Mouse (Mus musculus): ENCODE data around the gene Abcc6. TPM values are rescaled to one million over a fixed set of nuclear protein-coding genes. Genes with fewer than 3 reads are reported as not detected.
"Not testable (repeated sequence)": the region's sequence is repeated elsewhere in the genome, so short reads cannot be mapped to it uniquely, and the experiment has no call there.

Gene Abcc6
- polyA plus RNA-seq, 1 experiment, result 2.8 TPM

GRCm38 (mm10) chr7:45956611-45957010 lies 73.5 kb downstream of the Abcc6 start:
- 66% methylated on average over 4 of the region's 4 CpGs for WGBS
- DNase-seq, result no peak
- H3K4me1 ChIP-seq (ENCODE audit: control insufficient read depth, insufficient read depth, low read length), result no peaks in the 10 kb centered on the region
- no peak overlapping the region for H3K27ac ChIP-seq (ENCODE audit: insufficient read depth, low read length)
- no peak overlapping the region for H3K4me3 ChIP-seq (replicated peaks; ENCODE audit: insufficient read depth, low read depth, low read length)
- TF ChIP-seq POLR2A (IDR thresholded peaks at IDR 0.05; ENCODE audit: borderline replicate concordance, insufficient read depth, low read length), result no peak
- TF ChIP-seq CTCF (IDR thresholded peaks at IDR 0.05; ENCODE audit: borderline replicate concordance, insufficient read depth, low read depth, low read length), result no peak
- H3K27me3 ChIP-seq (ENCODE audit: control insufficient read depth, insufficient read depth, low read length), result no peaks in the 10 kb centered on the region

GRCm38 (mm10) chr7:45949061-45949460 lies 81.0 kb downstream of the Abcc6 start:
- TF ChIP-seq POLR2A (IDR thresholded peaks at IDR 0.05; ENCODE audit: borderline replicate concordance, insufficient read depth, low read length) (no peak), CTCF (IDR thresholded peaks at IDR 0.05; ENCODE audit: borderline replicate concordance, insufficient read depth, low read depth, low read length) (no peak)
- DNase-seq, result no peak
- Histone ChIP-seq H3K4me1 (ENCODE audit: control insufficient read depth, insufficient read depth, low read length) (no peaks in the 10 kb centered on the region), H3K4me3 (replicated peaks; ENCODE audit: insufficient read depth, low read depth, low read length) (no peak overlapping the region), H3K27me3 (ENCODE audit: control insufficient read depth, insufficient read depth, low read length) (no peaks in the 10 kb centered on the region), H3K27ac (ENCODE audit: insufficient read depth, low read length) (no peak overlapping the region)
- 40% methylated on average over 4 of the region's 4 CpGs for WGBS

GRCm38 (mm10) chr7:45943280-45943679 lies 86.8 kb downstream of the Abcc6 start:
- H3K27ac ChIP-seq (ENCODE audit: insufficient read depth, low read length); DNase-seq; H3K4me1 ChIP-seq (ENCODE audit: control insufficient read depth, insufficient read depth, low read length); H3K27me3 ChIP-seq (ENCODE audit: control insufficient read depth, insufficient read depth, low read length); H3K4me3 ChIP-seq (replicated peaks; ENCODE audit: insufficient read depth, low read depth, low read length): not testable (repeated sequence)
- WGBS, result 33% methylated on average over 1 of the region's 1 CpGs

GRCm38 (mm10) chr7:45941986-45942385 lies 88.1 kb downstream of the Abcc6 start:
- no peak for TF ChIP-seq POLR2A (IDR thresholded peaks at IDR 0.05; ENCODE audit: borderline replicate concordance, insufficient read depth, low read length)
- TF ChIP-seq CTCF (IDR thresholded peaks at IDR 0.05; ENCODE audit: borderline replicate concordance, insufficient read depth, low read depth, low read length), result no peak
- no peaks in the 10 kb centered on the region for H3K4me1 ChIP-seq (ENCODE audit: control insufficient read depth, insufficient read depth, low read length)
- WGBS, result 89% methylated on average over 9 of the region's 9 CpGs
- H3K4me3 ChIP-seq (replicated peaks; ENCODE audit: insufficient read depth, low read depth, low read length), result no peak overlapping the region
- H3K27ac ChIP-seq (ENCODE audit: insufficient read depth, low read length), result no peak overlapping the region
- no peaks in the 10 kb centered on the region for H3K27me3 ChIP-seq (ENCODE audit: control insufficient read depth, insufficient read depth, low read length)
- no peak for DNase-seq

- DNase-seq, result no peak
- TF ChIP-seq CTCF (IDR thresholded peaks at IDR 0.05; ENCODE audit: borderline replicate concordance, insufficient read depth, low read depth, low read length) (no peak), POLR2A (IDR thresholded peaks at IDR 0.05; ENCODE audit: borderline replicate concordance, insufficient read depth, low read length) (no peak)
- Histone ChIP-seq H3K4me1 (ENCODE audit: control insufficient read depth, insufficient read depth, low read length) (no peaks in the 10 kb centered on the region), H3K4me3 (replicated peaks; ENCODE audit: insufficient read depth, low read depth, low read length) (no peak overlapping the region), H3K27ac (ENCODE audit: insufficient read depth, low read length) (no peak overlapping the region), H3K27me3 (ENCODE audit: control insufficient read depth, insufficient read depth, low read length) (no peaks in the 10 kb centered on the region)
- WGBS, result 30% methylated on average over 2 of the region's 2 CpGs
Observed at GRCm38 (mm10) chr7:45939836-45940235, 90.3 kb downstream of the Abcc6 start.

- no peak overlapping the region for H3K27ac ChIP-seq (ENCODE audit: insufficient read depth, low read length)
- peak; percentile 83 for TF ChIP-seq CTCF (IDR thresholded peaks at IDR 0.05; ENCODE audit: borderline replicate concordance, insufficient read depth, low read depth, low read length)
- no peak for TF ChIP-seq POLR2A (IDR thresholded peaks at IDR 0.05; ENCODE audit: borderline replicate concordance, insufficient read depth, low read length)
- peak; percentile 42 to 60 for DNase-seq
- no peak overlapping the region for H3K4me3 ChIP-seq (replicated peaks; ENCODE audit: insufficient read depth, low read depth, low read length)
- 9% methylated on average over 7 of the region's 7 CpGs for WGBS
- no peaks in the 10 kb centered on the region for H3K4me1 ChIP-seq (ENCODE audit: control insufficient read depth, insufficient read depth, low read length)
- no peaks in the 10 kb centered on the region for H3K27me3 ChIP-seq (ENCODE audit: control insufficient read depth, insufficient read depth, low read length)
Observed at GRCm38 (mm10) chr7:45935114-45935513, 95.0 kb downstream of the Abcc6 start.

GRCm38 (mm10) chr7:45933766-45934165 lies 96.3 kb downstream of the Abcc6 start:
- not testable (repeated sequence) for H3K4me3 ChIP-seq (replicated peaks; ENCODE audit: insufficient read depth, low read depth, low read length); H3K4me1 ChIP-seq (ENCODE audit: control insufficient read depth, insufficient read depth, low read length); H3K27me3 ChIP-seq (ENCODE audit: control insufficient read depth, insufficient read depth, low read length); H3K27ac ChIP-seq (ENCODE audit: insufficient read depth, low read length); DNase-seq
- WGBS, result 65% methylated on average over 12 of the region's 12 CpGs

GRCm38 (mm10) chr7:45929688-45930087 lies 100.4 kb downstream of the Abcc6 start:
- H3K4me1 ChIP-seq (ENCODE audit: control insufficient read depth, insufficient read depth, low read length), result 0 out of 2 replicates have a peak, but pooled peaks cover 3% of the 10 kb centered on the region
- WGBS, result 81% methylated on average over 1 of the region's 1 CpGs
- H3K4me3 ChIP-seq (replicated peaks; ENCODE audit: insufficient read depth, low read depth, low read length), result no peak overlapping the region
- TF ChIP-seq CTCF (IDR thresholded peaks at IDR 0.05; ENCODE audit: borderline replicate concordance, insufficient read depth, low read depth, low read length) (no peak), POLR2A (IDR thresholded peaks at IDR 0.05; ENCODE audit: borderline replicate concordance, insufficient read depth, low read length) (no peak)
- no peak overlapping the region for H3K27ac ChIP-seq (ENCODE audit: insufficient read depth, low read length)
- DNase-seq, result no peak
- no peaks in the 10 kb centered on the region for H3K27me3 ChIP-seq (ENCODE audit: control insufficient read depth, insufficient read depth, low read length)
